Mouse (Mus musculus): ENCODE measurements around the gene Cux1. TPM values are rescaled to one million over a fixed set of nuclear protein-coding genes. Genes with fewer than 3 reads are reported as not detected.

Gene Cux1
- 113 and 126 TPM in 2 replicates for polyA plus RNA-seq (2015; fragmentation: Nextera tagmentation; extraction: Ambion mirVana)

DNA sequence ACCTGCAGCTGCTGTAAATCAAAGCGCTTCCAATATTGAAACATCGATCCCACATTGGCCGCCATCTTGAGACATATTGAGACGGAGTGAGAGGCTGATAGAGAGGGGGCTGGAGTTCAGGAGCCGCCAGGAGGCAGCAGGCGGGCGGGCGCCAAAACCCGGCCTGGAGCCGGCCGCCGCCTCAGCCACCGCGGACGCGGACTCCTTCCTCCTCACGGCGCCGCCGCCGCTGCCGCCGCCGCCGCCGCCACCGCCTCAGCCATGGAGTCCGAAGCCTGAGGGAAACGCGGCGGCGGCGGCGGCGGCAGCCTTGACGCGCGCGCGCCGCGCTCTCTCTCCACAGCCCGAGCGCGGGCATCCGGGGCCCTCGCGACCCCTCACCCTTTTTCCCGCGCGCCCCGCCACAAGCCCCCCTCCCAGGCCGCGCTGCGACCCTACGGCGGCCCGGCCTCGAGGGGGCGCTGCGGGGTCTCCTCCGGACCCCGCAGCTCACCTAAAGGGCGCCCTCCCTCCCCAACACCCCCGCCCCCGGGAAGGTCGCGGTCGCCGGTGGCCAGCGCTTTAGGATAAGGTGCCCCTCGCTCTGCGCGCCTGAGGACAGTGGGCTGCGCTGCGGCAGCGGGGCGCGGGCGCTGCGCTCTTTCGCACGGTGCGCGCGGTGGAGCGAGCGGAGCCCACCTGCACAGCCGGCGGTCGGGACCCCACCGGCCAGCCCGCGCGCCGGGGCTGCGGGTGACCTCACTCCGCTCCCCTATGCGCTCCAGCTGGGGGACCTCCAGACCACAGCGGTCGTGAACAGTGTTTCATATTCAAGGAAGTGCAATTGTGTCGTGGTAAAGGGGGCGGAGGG, at the start of gene Cux1:
Cux1 (minus strand) TSS at position 315 of the 850 bp plus-strand sequence.
- DNase-seq (ENCODE audit: low spot score): peak; percentile 91

DNA sequence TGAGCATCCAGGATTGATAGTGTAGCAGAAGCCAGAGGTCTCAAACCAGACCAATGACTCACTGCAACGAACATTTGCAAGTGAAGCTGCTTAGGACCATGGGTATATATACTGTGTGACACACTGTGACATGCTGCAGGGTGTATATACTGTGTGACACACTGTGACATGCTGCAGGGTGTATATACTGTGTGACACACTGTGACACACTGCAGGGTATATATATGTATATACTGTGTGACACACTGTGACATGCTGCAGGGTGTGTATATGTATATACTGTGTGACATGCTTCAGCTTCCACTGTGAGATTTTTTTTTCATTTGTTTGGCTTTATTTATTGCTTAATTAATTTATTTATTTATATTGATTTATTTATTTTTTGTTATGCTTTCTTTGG, 45.1 kb upstream of the Cux1 start:
- DNase-seq (ENCODE audit: low spot score): no peak

DNA sequence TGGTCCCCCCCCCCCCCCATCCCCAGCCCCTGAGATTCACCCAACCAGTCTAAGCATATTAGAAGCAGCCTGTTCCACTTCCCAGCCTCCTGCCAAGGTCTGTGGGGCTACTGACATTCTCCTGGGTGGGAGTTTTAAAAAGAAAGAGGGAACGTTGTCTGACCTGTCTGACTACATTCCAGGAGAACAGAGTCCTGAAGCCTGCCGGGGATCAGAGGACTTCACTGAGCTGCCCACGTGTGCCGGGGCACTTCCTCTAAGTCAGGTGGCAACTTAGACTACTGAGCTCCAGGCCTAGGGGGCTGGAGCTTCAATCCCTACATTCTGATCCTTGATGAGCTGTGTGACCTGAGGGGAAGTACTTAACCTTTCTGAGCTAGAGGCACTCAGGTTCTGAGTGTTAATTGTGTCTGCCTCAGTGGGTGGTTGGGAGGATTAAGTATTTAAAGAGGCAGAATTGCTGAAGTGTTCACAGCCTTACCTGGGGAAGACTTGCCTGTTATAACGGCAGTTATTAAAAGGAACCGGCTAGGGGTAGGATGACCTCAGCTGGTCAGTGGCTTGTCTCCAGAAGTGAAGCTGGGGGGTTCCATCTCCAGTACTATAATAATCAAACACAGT, 41.6 kb upstream of the Cux1 start:
- no peak for DNase-seq (ENCODE audit: low spot score)

DNA sequence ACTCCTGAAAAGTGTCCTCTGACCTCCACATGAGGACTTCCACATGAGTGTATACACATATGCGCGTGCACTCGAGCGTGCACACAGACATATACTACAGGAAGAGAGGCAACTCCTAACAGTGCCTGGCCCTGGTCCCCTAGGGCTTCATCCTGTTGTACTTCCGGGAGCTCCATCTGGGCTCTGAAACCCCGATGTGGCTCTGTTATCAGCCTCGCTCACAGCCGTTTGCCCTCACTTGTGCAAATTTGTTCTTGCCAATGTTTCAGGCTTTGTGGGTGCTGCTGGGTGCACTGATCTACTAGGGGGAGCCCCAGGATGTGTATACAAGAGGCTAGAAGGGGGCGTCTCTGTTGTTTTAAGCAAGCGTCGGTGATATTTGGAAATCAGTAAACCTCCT, 37.9 kb upstream of the Cux1 start:
- no peak for DNase-seq (ENCODE audit: low spot score)

DNA sequence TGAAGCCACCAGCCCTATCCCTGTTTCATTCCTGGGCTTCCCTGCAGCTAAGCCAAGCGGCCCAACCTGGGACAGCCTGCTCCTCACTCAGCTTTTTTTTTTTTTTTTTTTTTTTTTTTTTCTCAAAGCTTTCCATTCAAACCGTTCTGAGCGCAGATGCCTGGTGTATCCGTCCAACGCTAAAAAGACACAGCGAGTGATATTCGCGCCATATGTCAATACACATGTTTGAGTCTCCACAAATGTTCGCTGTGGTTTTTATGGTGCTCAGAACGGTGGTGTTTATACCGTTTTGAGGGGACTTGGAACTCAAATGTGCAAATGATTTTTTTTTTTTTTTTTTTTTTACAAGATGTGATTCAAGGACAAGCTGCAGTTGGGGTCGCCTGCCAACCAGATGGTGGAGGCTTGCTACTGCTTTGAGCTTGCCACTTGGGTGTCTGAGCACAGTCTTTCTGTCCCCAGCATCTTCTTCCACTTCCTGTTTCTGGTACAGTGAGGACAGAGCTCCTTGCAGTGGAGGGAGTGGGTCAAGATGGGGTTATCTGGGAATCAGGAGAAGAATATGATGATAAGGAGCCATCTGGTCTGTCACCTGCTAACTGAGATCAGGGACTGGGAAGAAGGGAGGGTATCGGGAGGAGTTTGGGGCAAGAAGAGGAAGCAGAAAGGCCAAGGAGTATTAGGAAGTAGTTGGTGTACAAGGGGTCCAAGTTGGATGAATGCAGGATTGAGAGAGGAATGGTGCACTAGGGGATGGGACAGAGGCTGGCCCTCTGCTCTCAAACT, 36.1 kb upstream of the Cux1 start:
- DNase-seq (ENCODE audit: low spot score): peak; percentile 49

DNA sequence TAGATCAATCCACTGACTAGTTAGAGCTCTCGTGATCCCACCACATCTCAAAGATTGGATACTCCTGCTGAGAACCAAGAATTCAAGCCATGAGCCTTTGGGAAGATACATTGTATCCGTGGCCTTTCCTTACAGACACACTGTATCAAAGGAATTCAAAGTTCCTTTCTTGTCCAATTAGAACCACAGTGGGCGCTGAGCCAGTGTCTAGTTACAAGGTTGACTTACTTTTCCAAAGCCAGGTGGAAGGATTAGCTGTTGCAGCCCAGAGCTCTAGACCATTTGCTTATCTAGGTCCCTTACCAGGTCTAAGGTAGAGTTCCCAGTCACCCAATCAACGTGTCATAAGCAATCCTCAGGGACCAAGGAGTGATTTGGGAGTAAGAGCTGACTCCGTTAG, 33.2 kb upstream of the Cux1 start:
- DNase-seq (ENCODE audit: low spot score): no peak

DNA sequence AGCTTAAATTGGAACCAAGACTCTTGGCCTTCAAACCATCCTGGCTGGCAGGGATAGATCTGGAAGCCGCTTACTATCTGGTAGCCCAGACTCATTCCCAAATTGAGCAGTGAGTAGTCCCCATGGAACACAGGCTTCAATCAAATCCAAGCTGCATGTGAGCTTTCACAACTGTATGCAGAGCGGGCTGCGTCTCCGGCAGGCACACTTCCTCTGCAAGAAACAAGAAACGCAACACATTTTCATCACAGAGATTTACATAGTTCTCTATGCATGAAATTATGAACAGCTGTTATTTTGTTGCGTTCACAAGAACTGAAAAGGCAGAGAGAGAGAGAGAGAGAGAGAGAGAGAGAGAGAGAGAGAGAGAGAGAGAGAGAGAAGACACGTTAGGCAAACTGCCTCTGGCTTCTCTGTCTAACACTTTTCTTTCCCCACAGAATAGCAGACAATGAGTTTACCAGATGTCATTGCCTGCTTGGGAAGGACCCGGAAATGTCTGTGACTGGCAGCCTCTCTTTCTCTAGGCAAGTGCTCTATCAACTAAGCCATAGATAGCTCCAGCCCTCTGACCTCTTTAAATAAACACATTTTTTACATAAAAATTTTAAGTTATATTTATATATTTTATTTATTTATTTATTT, 27.7 kb upstream of the Cux1 start:
- DNase-seq (ENCODE audit: low spot score): no peak

DNA sequence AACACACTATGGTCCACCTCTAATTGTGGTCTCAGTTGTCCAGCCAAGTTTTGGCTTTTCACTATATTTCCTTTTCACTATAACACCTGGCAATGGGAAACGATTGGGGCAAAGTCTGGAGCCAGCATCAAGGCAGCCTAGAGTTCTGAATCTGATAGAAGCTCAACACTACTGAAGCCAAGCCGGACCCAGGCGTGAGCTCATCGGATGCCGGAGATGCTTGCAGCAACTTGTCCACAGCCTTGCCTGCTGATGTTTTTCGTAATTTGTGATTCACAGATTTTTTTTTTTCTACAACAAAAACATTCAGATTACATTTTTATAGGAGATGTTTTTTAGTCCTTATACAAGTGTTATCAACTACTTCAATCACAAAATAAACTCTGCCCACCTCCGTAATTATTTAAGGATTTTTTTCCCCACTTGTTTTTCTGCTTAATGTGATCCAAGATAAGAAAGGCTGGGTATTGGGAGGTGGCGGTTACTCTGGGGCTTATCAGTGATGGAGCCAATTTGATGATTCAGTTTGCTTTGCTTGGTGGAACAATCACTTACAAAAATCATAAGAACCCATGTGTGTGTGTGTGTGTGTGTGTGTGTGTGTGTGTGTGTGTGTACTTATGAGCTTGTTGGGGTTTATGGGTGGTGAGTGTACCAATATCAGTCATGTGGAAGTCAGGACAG, 24.7 kb upstream of the Cux1 start:
- DNase-seq (ENCODE audit: low spot score): no peak

DNA sequence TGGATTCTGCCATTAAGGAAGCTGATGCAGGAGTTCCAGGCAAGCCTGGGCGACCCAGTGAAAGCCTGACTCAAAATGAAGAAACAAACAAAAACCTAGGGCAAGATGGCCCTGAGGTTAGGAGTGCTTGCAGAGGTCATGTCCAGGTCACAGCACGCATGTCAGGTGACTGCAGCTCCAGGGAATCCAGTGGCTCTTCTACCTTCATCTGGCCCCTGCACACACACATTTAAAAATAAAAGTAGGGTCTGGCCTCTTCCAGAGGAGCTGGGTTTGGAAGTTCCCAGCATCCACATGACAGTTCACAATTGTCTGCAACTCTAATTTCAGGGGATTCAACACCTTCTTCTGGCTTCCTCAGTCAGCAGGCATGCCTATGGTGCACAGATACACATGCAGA, 21.7 kb upstream of the Cux1 start:
- no peak for DNase-seq (ENCODE audit: low spot score)

DNA sequence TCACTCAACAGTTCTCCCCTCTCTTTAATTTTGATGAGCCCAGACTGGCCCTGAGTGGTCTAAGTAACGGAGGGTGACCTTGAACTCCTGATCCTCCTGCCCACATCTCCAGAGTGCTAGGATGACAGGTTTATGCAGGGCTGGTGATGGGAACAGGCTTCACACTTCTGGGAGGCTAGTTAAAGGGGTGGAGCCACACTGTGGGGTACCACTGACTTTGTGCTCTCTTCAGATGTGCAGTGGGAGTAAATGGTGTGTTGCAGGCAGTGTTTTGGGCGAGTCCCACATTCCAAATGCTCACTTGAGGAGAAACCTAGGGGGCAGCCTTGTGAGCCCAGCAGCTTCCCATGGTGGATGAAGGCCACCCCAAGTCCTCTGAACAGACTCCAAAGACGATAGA, 21.2 kb upstream of the Cux1 start:
- DNase-seq (ENCODE audit: low spot score): no peak

DNA sequence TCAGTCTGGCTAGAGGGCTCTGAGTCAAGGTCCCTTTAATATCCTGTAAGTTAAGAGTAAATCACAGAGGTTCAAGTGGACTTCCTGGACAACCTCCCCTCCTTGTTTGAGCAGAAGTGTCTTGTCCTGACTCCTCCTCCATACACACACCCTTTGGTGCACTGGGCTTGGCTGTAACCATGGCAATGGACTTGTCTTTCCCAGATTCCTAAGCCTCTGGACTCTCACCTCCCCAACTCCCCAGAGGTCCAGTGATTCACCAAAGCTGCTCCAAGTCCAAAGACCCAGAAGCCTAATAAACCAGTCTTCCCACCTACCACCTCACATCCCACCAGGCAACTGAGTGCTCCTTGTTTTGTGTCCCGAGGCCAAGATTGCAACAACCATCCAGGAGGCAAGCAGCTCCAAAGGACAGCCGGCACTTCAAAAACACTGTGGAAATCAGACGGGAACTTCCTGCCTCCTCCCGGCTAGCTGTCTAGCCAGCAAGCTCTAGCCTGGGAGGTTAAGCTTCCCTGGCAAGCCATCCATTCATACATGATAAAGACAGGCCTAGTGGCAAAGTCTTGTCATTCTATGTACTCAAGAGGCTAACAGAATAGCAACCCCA, 17.5 kb upstream of the Cux1 start:
- DNase-seq (ENCODE audit: low spot score): no peak

DNA sequence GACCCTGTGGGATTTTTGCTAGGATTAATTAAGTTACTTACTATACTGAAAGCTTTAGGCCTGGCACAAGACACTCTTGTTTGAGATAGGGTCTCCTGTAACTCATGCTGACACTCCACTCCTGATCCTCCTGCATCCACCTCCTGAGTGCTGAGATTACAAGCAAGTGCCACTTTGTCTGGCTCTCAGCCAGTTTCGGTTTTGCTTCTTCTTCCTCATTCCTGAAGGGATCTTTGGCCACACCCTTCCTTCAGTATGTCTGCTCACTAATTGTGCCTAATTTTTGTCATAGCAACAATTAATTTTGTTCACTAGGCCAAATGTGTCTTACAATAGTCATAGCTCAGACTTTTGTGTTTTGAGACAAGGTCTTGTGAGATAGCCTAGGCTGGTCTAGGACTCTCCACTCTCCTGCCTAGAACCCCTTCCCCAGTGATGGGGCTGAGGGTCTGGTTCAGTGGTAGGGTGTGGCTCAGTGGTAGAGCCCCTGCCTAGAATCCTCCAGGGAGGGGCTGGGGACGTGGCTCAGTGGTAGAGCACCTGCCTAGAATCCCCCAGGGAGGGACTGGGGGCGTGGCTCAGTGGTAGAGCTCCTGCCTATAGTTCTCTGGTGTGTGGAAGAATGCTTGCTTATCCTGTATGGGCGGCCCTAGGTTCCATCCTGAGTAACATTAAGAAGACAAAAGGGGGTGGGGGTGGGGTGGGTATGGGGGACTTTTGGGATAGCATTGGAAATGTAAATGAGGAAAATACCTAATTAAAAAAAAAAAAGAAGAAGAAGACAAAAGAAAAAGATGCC, 16.6 kb upstream of the Cux1 start:
- DNase-seq (ENCODE audit: low spot score): no peak

DNA sequence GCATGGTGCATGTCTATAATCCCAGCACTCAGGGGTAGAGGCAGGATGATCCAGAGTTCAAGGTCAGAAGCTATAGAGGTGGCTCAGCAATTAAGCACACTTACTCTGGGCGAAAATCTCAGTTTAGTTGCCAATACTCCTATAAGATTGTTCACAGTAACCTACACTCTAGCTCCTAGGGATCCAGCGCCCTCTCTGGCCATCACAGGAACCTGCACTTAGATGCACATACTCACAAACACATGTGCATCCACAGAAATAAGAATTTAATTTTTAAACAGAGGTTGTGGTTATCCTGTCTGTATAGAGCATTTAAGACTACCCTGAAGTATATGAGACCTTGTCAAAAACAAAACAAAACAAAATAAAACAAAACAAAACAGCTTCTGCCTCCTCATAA, 16.0 kb upstream of the Cux1 start:
- DNase-seq (ENCODE audit: low spot score): no peak

DNA sequence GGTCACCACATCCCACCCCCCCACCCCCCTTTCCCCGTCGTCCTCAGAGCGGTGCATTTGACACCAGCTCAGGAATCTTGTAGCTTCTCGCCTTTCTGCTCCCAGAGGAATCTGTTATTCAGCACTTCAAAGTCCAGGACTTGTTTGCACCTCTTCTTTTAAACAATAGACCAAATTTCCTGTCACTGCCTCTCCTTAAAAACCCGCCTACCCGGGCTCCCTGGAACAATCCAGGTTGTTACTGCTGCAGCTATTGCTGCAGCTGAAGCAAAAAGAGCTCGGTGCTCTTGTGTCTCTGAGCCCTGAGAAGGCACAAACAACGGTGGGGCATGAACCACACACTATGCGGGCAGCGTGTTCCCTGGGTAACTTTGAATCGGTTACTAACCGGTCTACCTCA, 14.9 kb upstream of the Cux1 start:
- no peak for DNase-seq (ENCODE audit: low spot score)

DNA sequence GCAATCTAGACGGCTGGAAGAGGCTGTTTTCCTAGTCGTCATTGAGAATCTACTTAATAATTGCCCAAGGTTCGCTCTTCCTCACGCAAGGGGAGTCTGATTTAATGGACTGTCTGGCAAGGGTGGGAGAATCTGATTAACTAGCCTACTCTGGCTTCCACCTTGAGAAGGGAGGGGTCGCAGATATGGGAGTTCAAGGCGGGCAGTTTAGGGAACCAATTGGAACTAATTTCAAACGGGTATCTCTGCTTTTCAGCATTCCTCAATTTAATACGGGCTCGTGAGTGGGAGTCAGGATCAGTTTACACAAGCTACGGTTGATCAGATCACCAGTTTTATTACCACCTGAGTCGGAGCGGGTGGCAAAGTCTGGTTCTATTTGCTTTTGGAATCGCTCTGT, 14.3 kb upstream of the Cux1 start:
- no peak for DNase-seq (ENCODE audit: low spot score)

DNA sequence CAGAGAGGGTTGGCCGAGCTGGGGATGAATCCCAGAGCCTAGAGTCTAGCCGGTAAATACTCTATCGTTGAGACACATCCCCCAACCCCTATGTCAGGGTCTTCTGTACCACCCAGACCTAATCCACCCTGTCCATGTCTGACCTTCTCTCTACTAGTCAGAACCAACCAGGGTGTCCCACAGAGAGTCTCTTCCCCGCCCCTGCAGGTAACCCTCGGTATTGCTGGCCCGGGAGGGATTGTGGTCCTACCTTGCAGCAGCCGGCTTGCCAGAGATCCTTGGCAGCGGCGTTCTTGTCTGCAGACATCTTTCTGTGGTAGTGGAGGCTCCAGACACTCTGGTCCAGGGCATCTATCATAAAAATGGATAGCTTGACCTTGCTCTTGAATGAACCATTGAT, 13.9 kb upstream of the Cux1 start:
- peak; percentile 72 for DNase-seq (ENCODE audit: low spot score)

DNA sequence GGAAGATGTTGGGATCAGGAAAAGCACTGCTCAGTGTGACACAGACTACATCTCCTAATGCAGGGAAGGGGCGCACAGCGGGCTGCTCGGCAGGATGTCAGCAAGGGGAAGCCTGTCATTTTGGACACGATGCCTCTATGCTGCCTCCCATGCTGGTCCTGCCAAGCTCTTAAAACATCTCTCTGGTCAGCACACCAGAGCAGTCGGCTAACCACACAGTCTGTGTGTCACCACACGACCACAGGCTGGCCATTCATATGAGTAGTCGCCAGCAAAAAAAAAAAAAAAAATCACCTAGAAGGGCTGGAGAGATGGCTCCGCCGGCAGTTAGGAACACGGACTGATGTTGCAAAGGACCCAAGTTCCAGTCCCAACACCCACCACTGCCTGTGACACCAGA, 10.9 kb upstream of the Cux1 start:
- no peak for DNase-seq (ENCODE audit: low spot score)

DNA sequence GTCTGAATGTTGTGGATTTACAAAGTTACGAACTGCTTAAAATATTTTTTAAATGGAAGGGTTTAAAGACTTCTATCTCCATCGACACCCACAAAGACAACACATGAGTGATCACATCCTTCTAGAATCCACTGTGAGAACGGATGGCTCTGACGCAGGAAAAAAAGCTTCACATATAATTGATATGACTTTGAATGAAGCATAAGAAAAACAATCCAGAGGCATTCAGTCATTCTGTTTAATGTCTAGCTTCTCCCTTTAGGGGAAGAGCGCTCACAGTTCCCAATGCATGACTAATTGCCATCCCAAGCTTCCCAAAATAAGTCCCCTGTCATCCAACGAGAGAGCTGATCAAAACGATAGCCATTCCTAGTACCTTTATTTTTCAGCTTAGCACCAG, 2.9 kb upstream of the Cux1 start:
- DNase-seq (ENCODE audit: low spot score): no peak

DNA sequence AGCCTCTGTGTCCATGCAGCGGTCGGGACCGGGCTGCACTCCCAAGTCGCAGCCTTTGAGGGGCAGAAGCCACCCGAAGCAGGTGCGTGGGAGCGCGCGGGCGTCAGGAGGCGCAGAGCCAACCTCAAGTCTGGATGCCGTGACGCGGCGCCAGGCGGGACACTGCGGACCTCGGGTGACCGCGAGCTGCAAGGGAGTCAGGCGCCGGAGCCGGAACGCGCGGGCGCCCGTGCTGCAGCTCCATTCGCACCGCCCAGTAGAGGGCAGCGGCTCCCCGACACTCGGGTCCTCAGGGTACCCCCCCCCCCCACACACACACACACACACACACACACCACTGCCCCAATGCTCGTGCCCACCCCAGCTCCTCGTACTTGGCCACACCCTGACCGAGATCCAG, 1.5 kb upstream of the Cux1 start:
- peak; percentile 78 for DNase-seq (ENCODE audit: low spot score)
